ENCODE assay signal across 8 mouse cellular contexts in the genomic region with DNA sequence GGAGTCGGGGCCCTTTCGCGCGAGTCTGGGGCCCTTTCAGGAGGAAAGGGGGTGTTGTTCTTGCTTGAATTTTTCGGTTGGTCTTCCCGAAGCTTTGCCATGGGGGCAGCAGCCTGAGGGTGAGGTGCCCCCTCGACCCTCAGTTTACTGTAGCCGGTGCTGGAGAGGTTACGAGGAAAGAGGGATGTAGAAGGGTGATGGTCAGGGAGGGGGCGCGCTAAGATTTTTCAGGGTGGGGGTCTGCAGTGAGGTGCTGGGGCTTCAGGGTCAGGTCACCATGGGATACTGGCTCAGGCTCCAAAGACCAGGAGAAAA. TPM values are rescaled to one million over a fixed set of nuclear protein-coding genes. Genes with fewer than 3 reads are reported as not detected.
DNase-seq lines count a peak whose midpoint lies in the region; ATAC-seq and TF ChIP-seq lines count a peak whose summit lies in the region.

No protein-coding gene starts in this region.

- no peak for TF ChIP-seq RAD21 in MEL (IDR thresholded peaks at IDR 0.05; ENCODE audit: low read depth, low read length)

- no peak overlapping the region for H3K27ac ChIP-seq in kidney, embryonic 15.5 days
- peak overlapping the region; percentile 21 for H3K27ac ChIP-seq in MEL (ENCODE audit: control insufficient read depth, low read depth, low read length)
- H3K27ac ChIP-seq in heart, postnatal 0 days (ENCODE audit: low read depth): no peak overlapping the region
- peak overlapping the region; percentile 93 for H3K27ac ChIP-seq in midbrain, embryonic 10.5 days (replicated peaks)

- no peak for TF ChIP-seq CTCF in MEL (IDR thresholded peaks at IDR 0.05 in 2 of 3, conservative IDR thresholded peaks at IDR 0.05 in 1 of 3; ENCODE audit: control insufficient read depth in 1 of 3, insufficient read depth in 1 of 3, low read depth in 2 of 3, low read length in 3 of 3, poor library complexity in 1 of 3, severe bottlenecking in 1 of 3)
- no peak for TF ChIP-seq CTCF in heart, postnatal 0 days (IDR thresholded peaks at IDR 0.05; ENCODE audit: low read depth)

- ATAC-seq in kidney, embryonic 15.5 days (replicated peaks; ENCODE audit: low FRiP score): no peak
- no peak for ATAC-seq in heart, postnatal 0 days (ENCODE audit: insufficient read depth, low read depth)

- H3K79me2 ChIP-seq in MEL (ENCODE audit: control insufficient read depth, insufficient read depth, low read length, poor library complexity): peaks cover 29% of the 10 kb centered on the region

- peak overlapping the region; percentile 97 for H3K4me2 ChIP-seq in kidney, embryonic 15.5 days
- peak overlapping the region; percentile 100 for H3K4me2 ChIP-seq in heart, postnatal 0 days (ENCODE audit: low read depth, low read length)

- H3K27me3 ChIP-seq in kidney, embryonic 15.5 days: peaks cover 67% of the 10 kb centered on the region
- H3K27me3 ChIP-seq in MEL (ENCODE audit: control insufficient read depth in 1 of 2, insufficient read depth in 2 of 2, low read length in 2 of 2): no peaks in the 10 kb centered on the region; a peak in 1 of 4 replicates
- H3K27me3 ChIP-seq in heart, postnatal 0 days (ENCODE audit: control insufficient read depth, insufficient read depth, low read length): peaks cover 50% of the 10 kb centered on the region
- H3K27me3 ChIP-seq in midbrain, embryonic 10.5 days (ENCODE audit: low read depth, poor library complexity, severe bottlenecking): peaks cover 69% of the 10 kb centered on the region

- H3K36me3 ChIP-seq in kidney, embryonic 15.5 days: no peaks in the 10 kb centered on the region
- peaks cover 0 to 22% of the 10 kb centered on the region in 2 experiments; a peak in 2 of 4 replicates for H3K36me3 ChIP-seq in MEL (ENCODE audit: control insufficient read depth in 1 of 2, insufficient read depth in 2 of 2, low read length in 2 of 2)
- no peaks in the 10 kb centered on the region for H3K36me3 ChIP-seq in heart, postnatal 0 days (replicated peaks; ENCODE audit: control insufficient read depth, insufficient read depth, low read length)
- H3K36me3 ChIP-seq in midbrain, embryonic 10.5 days: no peaks in the 10 kb centered on the region

- peak overlapping the region; percentile 85 for H3K9ac ChIP-seq in kidney, embryonic 15.5 days
- H3K9ac ChIP-seq in MEL (ENCODE audit: control insufficient read depth, low read depth, low read length, poor library complexity, severe bottlenecking): peak overlapping the region; percentile 86
- H3K9ac ChIP-seq in heart, postnatal 0 days (replicated peaks; ENCODE audit: low read depth, low read length): no peak overlapping the region; the same call in 1 of the 2 replicates

- no peak; a peak in 1 of 4 replicates for TF ChIP-seq POLR2A in MEL (IDR thresholded peaks at IDR 0.05; ENCODE audit: control insufficient read depth in 1 of 2, insufficient read depth in 1 of 2, low read depth in 1 of 2, low read length in 2 of 2, poor library complexity in 1 of 2)

- no peak for DNase-seq in kidney, postnatal 4 days
- DNase-seq in MEL (ENCODE audit: low read depth, low spot score): peak; percentile 62
- DNase-seq in heart, postnatal 0 days (ENCODE audit: low spot score): no peak
- no peak for DNase-seq in midbrain, embryonic 10.5 days (ENCODE audit: low spot score)
- no peak for DNase-seq in cerebellum, adult 9-11 months
- DNase-seq in retina, postnatal 1 day: no peak
- no peak for DNase-seq in layer of hippocampus, postnatal 10 days (ENCODE audit: low spot score in 2 of 2)

- H3K9me3 ChIP-seq in kidney, embryonic 15.5 days (replicated peaks): no peaks in the 10 kb centered on the region
- no peaks in the 10 kb centered on the region for H3K9me3 ChIP-seq in MEL (replicated peaks; ENCODE audit: insufficient read depth, low read length)
- H3K9me3 ChIP-seq in heart, postnatal 0 days (replicated peaks; ENCODE audit: control insufficient read depth, low read length): no peaks in the 10 kb centered on the region
- no peaks in the 10 kb centered on the region for H3K9me3 ChIP-seq in midbrain, embryonic 10.5 days (replicated peaks)

- TF ChIP-seq EP300 in MEL (IDR thresholded peaks at IDR 0.05; ENCODE audit: low read depth in 1 of 2, low read length in 2 of 2): no peak
- no peak for TF ChIP-seq EP300 in heart, postnatal 0 days (IDR thresholded peaks at IDR 0.05; ENCODE audit: low read depth)

- peaks cover 63% of the 10 kb centered on the region for H3K4me1 ChIP-seq in kidney, embryonic 15.5 days
- H3K4me1 ChIP-seq in MEL (ENCODE audit: control insufficient read depth in 1 of 2, insufficient read depth in 2 of 2, low read length in 2 of 2): peaks cover 3 to 33% of the 10 kb centered on the region in 2 experiments
- peaks cover 28% of the 10 kb centered on the region for H3K4me1 ChIP-seq in heart, postnatal 0 days (ENCODE audit: control insufficient read depth, insufficient read depth)
- peaks cover 95% of the 10 kb centered on the region for H3K4me1 ChIP-seq in midbrain, embryonic 10.5 days

- under 1% methylated on average over 11 of the region's 11 CpGs for WGBS in kidney, embryonic 15.5 days
- WGBS in heart, postnatal 0 days: 0% methylated on average over 11 of the region's 11 CpGs
- 1% methylated on average over 11 of the region's 11 CpGs for WGBS in midbrain, embryonic 10.5 days

- H3K4me3 ChIP-seq in kidney, embryonic 15.5 days (replicated peaks): peak overlapping the region; percentile 92
- H3K4me3 ChIP-seq in MEL (ENCODE audit: control insufficient read depth in 1 of 2, insufficient read depth in 1 of 2, low read depth in 2 of 2, low read length in 2 of 2): peak overlapping the region; percentile 45 to 73
- H3K4me3 ChIP-seq in heart, postnatal 0 days (ENCODE audit: low read depth, low read length): peak overlapping the region; percentile 94
- H3K4me3 ChIP-seq in midbrain, embryonic 10.5 days: peak overlapping the region; percentile 97

TF ChIP-seq in MEL, 35 proteins besides CTCF, POLR2A, EP300 and RAD21:
- TF ChIP-seq SMC3 (IDR thresholded peaks at IDR 0.05; ENCODE audit: low read depth, low read length) (no peak), MAZ (IDR thresholded peaks at IDR 0.05; ENCODE audit: low read depth, low read length) (no peak; the same call in 1 of the 2 replicates), POLR2AphosphoS2 (IDR thresholded peaks at IDR 0.05; ENCODE audit: low read length) (no peak), NRF1 (IDR thresholded peaks at IDR 0.05; ENCODE audit: insufficient read depth, low read depth, low read length, poor library complexity, severe bottlenecking) (no peak), JUND (IDR thresholded peaks at IDR 0.05; ENCODE audit: low read depth, low read length) (no peak)

RNA-seq across cellular contexts. Expression of a gene that starts 0.6 kb away (rescaled TPM):
- polyA plus RNA-seq in kidney, embryonic 15.5 days (2015; fragmentation: Nextera tagmentation; extraction: Ambion mirVana): 3.8 and 4.4 TPM in 2 replicates
- 8.0 and 9.5 TPM in 2 replicates for total RNA-seq in MEL (2012; rRNA removed)
- polyA plus RNA-seq in MEL (2012; ENCODE audit: insufficient read depth in 1 of 2, insufficient read length in 2 of 2, low read depth in 1 of 2, low replicate concordance in 2 of 2, missing spikeins in 1 of 2): 10 to 100 TPM in 1 of 2 experiments, not detected in 1; 24.7 TPM
- 9.4 and 11.7 TPM in 2 replicates for total RNA-seq in heart, postnatal 0 days (2014; rRNA removed; ENCODE audit: low replicate concordance)
- polyA plus RNA-seq in heart, postnatal 0 days (2015; fragmentation: Nextera tagmentation; extraction: Ambion mirVana): 1.6 and 1.9 TPM in 2 replicates
- 3.8 and 3.9 TPM in 2 replicates for polyA plus RNA-seq in midbrain, embryonic 10.5 days (2016; fragmentation: Nextera tagmentation; extraction: Ambion mirVana)
- total RNA-seq in layer of hippocampus, postnatal 10 days (2021): 10 to 100 TPM; 36.6 to 43.1 TPM

RNA-seq across cellular contexts. Expression of a gene that starts 25.5 kb away (rescaled TPM):
- polyA plus RNA-seq in kidney, embryonic 15.5 days (2015; fragmentation: Nextera tagmentation; extraction: Ambion mirVana): 25.9 and 28.4 TPM in 2 replicates
- total RNA-seq in MEL (2012; rRNA removed): 2.1 and 2.2 TPM in 2 replicates
- polyA plus RNA-seq in MEL (2012; ENCODE audit: insufficient read depth in 1 of 2, insufficient read length in 2 of 2, low read depth in 1 of 2, low replicate concordance in 2 of 2, missing spikeins in 1 of 2): 1 to 10 TPM in 1 of 2 experiments, not detected in 1; 5.0 TPM
- total RNA-seq in heart, postnatal 0 days (2014; rRNA removed; ENCODE audit: low replicate concordance): 10.8 and 15.3 TPM in 2 replicates
- 12.8 and 14.3 TPM in 2 replicates for polyA plus RNA-seq in heart, postnatal 0 days (2015; fragmentation: Nextera tagmentation; extraction: Ambion mirVana)
- 14.5 and 17.2 TPM in 2 replicates for polyA plus RNA-seq in midbrain, embryonic 10.5 days (2016; fragmentation: Nextera tagmentation; extraction: Ambion mirVana)
- 1 to 10 TPM; 2.5 to 3.5 TPM for total RNA-seq in layer of hippocampus, postnatal 10 days (2021)

RNA-seq across cellular contexts. Expression of a gene that starts 39.0 kb away (rescaled TPM):
- polyA plus RNA-seq in kidney, embryonic 15.5 days (2015; fragmentation: Nextera tagmentation; extraction: Ambion mirVana): 71.6 and 82.8 TPM in 2 replicates
- 17.1 and 21.2 TPM in 2 replicates for total RNA-seq in MEL (2012; rRNA removed)
- polyA plus RNA-seq in MEL (2012; ENCODE audit: insufficient read depth in 1 of 2, insufficient read length in 2 of 2, low read depth in 1 of 2, low replicate concordance in 2 of 2, missing spikeins in 1 of 2): 10 to 100 TPM in 1 of 2 experiments, not detected in 1; 33.4 TPM
- total RNA-seq in heart, postnatal 0 days (2014; rRNA removed; ENCODE audit: low replicate concordance): 154 and 163 TPM in 2 replicates
- 84.2 and 92.2 TPM in 2 replicates for polyA plus RNA-seq in heart, postnatal 0 days (2015; fragmentation: Nextera tagmentation; extraction: Ambion mirVana)
- polyA plus RNA-seq in midbrain, embryonic 10.5 days (2016; fragmentation: Nextera tagmentation; extraction: Ambion mirVana): 63.3 and 67.3 TPM in 2 replicates
- 100 to 1,000 TPM in 1 of 2 experiments, 10 to 100 TPM in 1; 76.5 to 102 TPM for total RNA-seq in layer of hippocampus, postnatal 10 days (2021)

Comparison
In these comparisons a context has a peak if more than half of its experiments do, and no peak if none do; other contexts are left out.
1. H3K27ac ChIP-seq: peak in MEL (single experiment) and midbrain, embryonic 10.5 days (single experiment); none in kidney, embryonic 15.5 days (single experiment) and heart, postnatal 0 days (single experiment).
2. Peak in every context shown above with its lines, with median percentiles within 50 percentile points of each other: H3K4me3 ChIP-seq.